Mouse (Mus musculus) myocyte (in vitro differentiated cells): ENCODE measurements around the gene Lgr6. TPM values are rescaled to one million over a fixed set of nuclear protein-coding genes. Genes with fewer than 3 reads are reported as not detected.

Experiments
- H3K27me3 ChIP-seq: one replicate; pipeline ENCODE4 v1.6.1; 2011; ENCODE audit not compliant: control insufficient read depth, insufficient read depth, insufficient read length
- H3K36me3 ChIP-seq: one replicate; pipeline ENCODE4 v1.6.1; 2011; ENCODE audit not compliant: control insufficient read depth, insufficient read depth
- H3K4me2 ChIP-seq: one replicate; pipeline ENCODE4 v1.6.1; 2011; ENCODE audit warnings: low read depth, control low read depth
- H3K4me3 ChIP-seq: one replicate; pipeline ENCODE4 v1.5.1; 2011; ENCODE audit warnings: mild to moderate bottlenecking, control low read depth, moderate library complexity
- H3K79me2 ChIP-seq: one replicate; pipeline ENCODE4 v1.6.1; 2011; ENCODE audit not compliant: control insufficient read depth, insufficient read depth
- H3ac ChIP-seq: one replicate; pipeline ENCODE4 v1.6.1; 2011; ENCODE audit not compliant: control insufficient read depth, insufficient read length
- CEBPB ChIP-seq: IDR thresholded peaks from 2 replicates; pipeline ENCODE4 v1.6.1; 2011; ENCODE audit warnings: mild to moderate bottlenecking, moderate library complexity; ENCODE audit not compliant: poor library complexity, insufficient read depth, severe bottlenecking
- E2F4 ChIP-seq: IDR thresholded peaks from one replicate; pipeline ENCODE4 v1.6.1; 2011; ENCODE audit warnings: mild to moderate bottlenecking, control low read depth, moderate library complexity; ENCODE audit not compliant: insufficient read depth
- MAX ChIP-seq: IDR thresholded peaks from one replicate; pipeline ENCODE4 v1.6.1; 2011; ENCODE audit warnings: low read depth, mild to moderate bottlenecking, control low read depth
- MYOD1 ChIP-seq, 3 experiments: IDR thresholded peaks; one replicate each; pipeline ENCODE4 v1.6.1; 2011; ENCODE audit warnings: control low read depth in 2 of 3, low read depth in 2 of 3, mild to moderate bottlenecking in 2 of 3, moderate library complexity in 1 of 3; ENCODE audit not compliant: insufficient read length in 2 of 3, control insufficient read depth in 1 of 3
- MYOG ChIP-seq, 3 experiments: IDR thresholded peaks; one replicate each; pipeline ENCODE4 v1.6.1; 2011; ENCODE audit warnings: control low read depth in 2 of 3, low read depth in 2 of 3, mild to moderate bottlenecking in 2 of 3; ENCODE audit not compliant: insufficient read length in 2 of 3, control insufficient read depth in 1 of 3, insufficient read depth in 1 of 3
- POLR2A ChIP-seq: IDR thresholded peaks from one replicate; pipeline ENCODE4 v1.6.1; 2011; ENCODE audit warnings: low read depth, mild to moderate bottlenecking, control low read depth, moderate library complexity; ENCODE audit not compliant: insufficient read length
- POLR2AphosphoS2 ChIP-seq: IDR thresholded peaks from one replicate; pipeline ENCODE4 v1.6.1; 2011; ENCODE audit warnings: low read depth, control low read depth; ENCODE audit not compliant: insufficient read length
- REST ChIP-seq: IDR thresholded peaks from one replicate; pipeline ENCODE4 v1.6.1; 2011; ENCODE audit warnings: mild to moderate bottlenecking, control low read depth, moderate library complexity; ENCODE audit not compliant: insufficient read depth, insufficient read length
- SRF ChIP-seq: IDR thresholded peaks from one replicate; pipeline ENCODE4 v1.6.1; 2011; ENCODE audit warnings: low read depth; ENCODE audit not compliant: control insufficient read depth, insufficient read length
- TCF12 ChIP-seq: IDR thresholded peaks from one replicate; pipeline ENCODE4 v1.6.1; 2011; ENCODE audit warnings: mild to moderate bottlenecking, control low read depth; ENCODE audit not compliant: poor library complexity, insufficient read depth, severe bottlenecking
- TCF3 ChIP-seq: IDR thresholded peaks from one replicate; pipeline ENCODE4 v1.6.1; 2011; ENCODE audit warnings: low read depth, control low read depth; ENCODE audit not compliant: insufficient read length
- USF1 ChIP-seq: IDR thresholded peaks from one replicate; pipeline ENCODE4 v1.6.1; 2011; ENCODE audit warnings: low read depth, mild to moderate bottlenecking, control low read depth, moderate library complexity
- polyA plus RNA-seq: library from polyadenylated mRNA; unstranded; fragments of >200 nt; fragmentation: generic; extraction: Trizol; gene quantifications from one replicate; pipeline ENCODE4 v1.2.1, GENCODE M21; 2012; ENCODE audit warnings: missing spikeins

The Lgr6 gene
- polyA plus RNA-seq, 1 experiment = 2.1 TPM

DNA sequence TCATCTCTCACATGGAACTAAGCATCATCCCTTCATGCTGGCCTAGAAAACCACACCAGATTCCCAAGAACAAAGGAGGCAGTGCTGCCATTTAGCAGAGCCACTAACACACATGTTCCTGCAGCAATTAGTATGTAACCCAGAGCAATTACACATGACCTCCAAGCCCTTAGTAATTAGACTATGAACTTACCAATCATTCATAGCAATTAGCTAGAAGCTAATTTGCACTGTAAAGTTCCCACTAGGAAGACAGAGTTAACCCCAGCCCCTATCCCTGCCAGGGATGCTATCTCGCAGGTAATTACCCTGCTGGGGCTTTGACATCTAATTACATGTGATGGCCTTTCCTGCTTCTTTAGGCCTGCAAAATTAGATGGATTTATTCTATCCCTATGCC, 78.8 kb downstream of the Lgr6 start:
- no peaks in the 10 kb centered on the region for H3K27me3 ChIP-seq
- H3ac ChIP-seq = no peak overlapping the region
- TF ChIP-seq POLR2A (no peak), MYOG (IDR thresholded peaks at IDR 0.05; ENCODE audit: control insufficient read depth in 1 of 3, insufficient read depth in 1 of 3, insufficient read length in 2 of 3, low read depth in 2 of 3) (no peak), MAX (no peak), E2F4 (no peak), CEBPB (no peak), TCF12 (no peak), POLR2AphosphoS2 (no peak), SRF (no peak), REST (no peak), MYOD1 (IDR thresholded peaks at IDR 0.05; ENCODE audit: control insufficient read depth in 1 of 3, insufficient read length in 2 of 3, low read depth in 2 of 3) (no peak), TCF3 (no peak), USF1 (no peak)
- H3K79me2 ChIP-seq = no peaks in the 10 kb centered on the region
- H3K36me3 ChIP-seq = no peaks in the 10 kb centered on the region
- no peak overlapping the region for H3K4me3 ChIP-seq
- H3K4me2 ChIP-seq = no peak overlapping the region

DNA sequence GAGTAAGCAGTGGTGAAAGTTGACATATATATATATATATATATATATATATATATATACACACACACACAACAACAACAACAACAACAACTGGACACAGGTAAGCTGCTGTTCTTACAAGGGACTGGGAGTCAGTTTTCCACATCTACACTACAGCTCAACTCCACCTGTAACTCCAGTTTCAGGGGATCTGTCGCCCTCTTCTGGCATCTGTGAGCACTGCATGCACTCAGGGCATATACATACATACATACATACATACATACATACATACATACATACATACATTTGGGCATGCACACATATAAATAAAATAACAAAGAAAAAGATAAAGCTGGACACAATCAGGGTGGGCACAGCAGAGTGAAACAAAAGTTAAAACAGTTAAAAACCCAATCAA, 81.5 kb downstream of the Lgr6 start:
- TF ChIP-seq REST = no peak
- TF ChIP-seq E2F4 = no peak
- no peak for TF ChIP-seq SRF
- no peak for TF ChIP-seq USF1
- no peak overlapping the region for H3K4me3 ChIP-seq

DNA sequence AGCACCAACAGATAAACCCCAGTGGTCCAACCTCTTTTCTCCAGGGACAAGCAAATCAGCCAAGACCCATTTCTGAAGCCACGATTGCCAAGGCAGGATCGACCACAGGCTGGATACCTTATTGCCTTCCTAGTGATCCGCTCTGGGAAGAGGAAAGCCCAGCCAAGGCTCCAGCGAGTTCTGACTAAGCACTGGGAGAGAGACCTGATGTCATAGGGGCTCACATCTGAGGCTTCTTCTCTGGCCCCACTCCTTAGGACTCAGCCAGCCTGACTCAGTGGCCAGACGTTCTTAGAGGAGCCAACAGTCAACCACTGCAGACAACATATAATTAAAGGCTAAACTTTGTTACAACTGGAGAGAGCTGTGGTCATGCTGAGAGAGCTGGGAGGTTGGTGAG, 83.1 kb downstream of the Lgr6 start:
- H3K79me2 ChIP-seq = no peaks in the 10 kb centered on the region
- no peaks in the 10 kb centered on the region for H3K27me3 ChIP-seq
- TF ChIP-seq TCF3 = no peak
- TF ChIP-seq E2F4 = no peak
- no peak for TF ChIP-seq CEBPB
- TF ChIP-seq POLR2A = no peak
- no peak for TF ChIP-seq MYOD1 (IDR thresholded peaks at IDR 0.05; ENCODE audit: control insufficient read depth in 1 of 3, insufficient read length in 2 of 3, low read depth in 2 of 3)
- no peak for TF ChIP-seq MYOG (IDR thresholded peaks at IDR 0.05; ENCODE audit: control insufficient read depth in 1 of 3, insufficient read depth in 1 of 3, insufficient read length in 2 of 3, low read depth in 2 of 3)
- no peak for TF ChIP-seq SRF
- no peak for TF ChIP-seq MAX
- TF ChIP-seq TCF12 = no peak
- no peak for TF ChIP-seq POLR2AphosphoS2
- TF ChIP-seq REST = no peak
- no peak for TF ChIP-seq USF1
- no peaks in the 10 kb centered on the region for H3K36me3 ChIP-seq
- no peak overlapping the region for H3K4me3 ChIP-seq
- H3K4me2 ChIP-seq = peak overlapping the region; percentile 73
- H3ac ChIP-seq = no peak overlapping the region

More for the DNA sequence above, 81.5 kb downstream of the Lgr6 start:
- no peaks in the 10 kb centered on the region for H3K27me3 ChIP-seq
- H3ac ChIP-seq = no peak overlapping the region
- no peaks in the 10 kb centered on the region for H3K36me3 ChIP-seq
- H3K79me2 ChIP-seq = no peaks in the 10 kb centered on the region
- no peak overlapping the region for H3K4me2 ChIP-seq

DNA sequence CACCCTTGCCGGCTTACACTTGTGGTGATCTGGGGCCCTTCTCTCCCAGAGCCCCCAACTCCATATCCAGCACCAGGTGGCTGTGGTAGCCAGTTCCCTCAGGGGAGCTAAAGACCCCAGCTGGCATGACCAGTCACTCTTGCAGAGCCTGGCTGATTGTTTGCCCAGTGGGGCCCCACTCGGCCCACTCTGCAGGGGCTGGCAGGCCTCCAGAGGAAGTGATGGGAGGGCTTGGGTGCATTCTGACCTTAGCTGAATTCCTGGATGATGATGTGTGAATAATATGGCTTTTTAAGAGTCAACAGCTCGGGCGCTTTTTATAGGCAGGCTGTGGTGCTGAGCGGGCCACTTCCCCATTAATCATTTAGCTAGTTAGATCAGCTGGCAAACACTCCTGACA, 84.1 kb downstream of the Lgr6 start:
- Histone ChIP-seq H3K36me3 (no peaks in the 10 kb centered on the region), H3K79me2 (no peaks in the 10 kb centered on the region), H3K4me2 (peak overlapping the region; percentile 73), H3ac (no peak overlapping the region), H3K27me3 (no peaks in the 10 kb centered on the region), H3K4me3 (no peak overlapping the region)
- TF ChIP-seq POLR2A = no peak
- no peak for TF ChIP-seq REST
- no peak for TF ChIP-seq TCF12
- TF ChIP-seq MYOG (IDR thresholded peaks at IDR 0.05; ENCODE audit: control insufficient read depth in 1 of 3, insufficient read depth in 1 of 3, insufficient read length in 2 of 3, low read depth in 2 of 3) = no peak
- peak in 2 of 3 experiments; percentile 50 to 59 for TF ChIP-seq MYOD1 (IDR thresholded peaks at IDR 0.05; ENCODE audit: control insufficient read depth in 1 of 3, insufficient read length in 2 of 3, low read depth in 2 of 3)
- no peak for TF ChIP-seq SRF
- TF ChIP-seq USF1 = no peak
- TF ChIP-seq MAX = no peak
- 0 out of 2 replicates have a peak, but pooled peaks have one; percentile 20 for TF ChIP-seq CEBPB

DNA sequence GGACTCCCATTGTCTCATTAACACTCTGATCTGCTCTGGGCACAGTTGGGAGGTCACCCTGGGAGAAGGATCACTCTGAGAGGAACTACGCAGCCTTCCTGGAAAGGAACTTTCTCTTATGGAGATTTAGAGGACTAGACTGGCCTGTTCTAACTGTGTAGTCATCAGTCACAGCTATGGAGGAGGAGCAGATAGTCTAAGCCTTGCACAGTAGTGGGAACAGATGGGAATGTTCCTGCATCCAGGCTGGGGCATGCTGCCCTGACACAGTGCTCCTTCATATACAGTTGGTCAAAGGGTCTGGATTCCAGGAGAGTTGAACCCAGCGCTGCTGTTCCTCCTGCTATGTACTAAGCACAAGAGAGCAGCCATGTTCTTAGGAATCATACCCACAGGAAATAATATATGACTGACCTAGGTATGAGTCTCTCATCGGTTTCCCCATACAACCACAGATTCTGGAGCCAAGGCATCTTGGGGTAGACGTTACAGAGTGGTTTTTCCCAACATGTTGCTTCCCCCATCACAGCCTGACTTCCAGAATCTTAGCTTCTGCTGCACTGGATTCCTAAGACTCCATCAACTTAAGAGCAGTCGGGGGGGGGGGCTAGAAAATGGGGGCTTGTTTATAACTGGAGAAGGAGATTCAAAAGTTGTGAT, 84.7 kb downstream of the Lgr6 start:
- Histone ChIP-seq H3K4me2 (peak overlapping the region; percentile 55), H3K4me3 (no peak overlapping the region), H3K27me3 (no peaks in the 10 kb centered on the region), H3ac (no peak overlapping the region), H3K36me3 (no peaks in the 10 kb centered on the region), H3K79me2 (no peaks in the 10 kb centered on the region)
- TF ChIP-seq SRF = no peak
- TF ChIP-seq MYOD1 (IDR thresholded peaks at IDR 0.05; ENCODE audit: control insufficient read depth in 1 of 3, insufficient read length in 2 of 3, low read depth in 2 of 3) = peak in 1 of 3 experiments; percentile 3
